Mouse (Mus musculus) heart, postnatal 0 days (tissue): ENCODE data around the gene Pex16.

ENCODE experiments used
- CTCF ChIP-seq: IDR thresholded peaks from 2 replicates; pipeline ENCODE4 v1.5.1; 2016; ENCODE audit warnings: antibody characterized with exemption, control low read depth, low read depth
- EP300 ChIP-seq: IDR thresholded peaks from 2 replicates; pipeline ENCODE4 v1.6.1; 2016; ENCODE audit warnings: antibody characterized with exemption, low read depth

DNA sequence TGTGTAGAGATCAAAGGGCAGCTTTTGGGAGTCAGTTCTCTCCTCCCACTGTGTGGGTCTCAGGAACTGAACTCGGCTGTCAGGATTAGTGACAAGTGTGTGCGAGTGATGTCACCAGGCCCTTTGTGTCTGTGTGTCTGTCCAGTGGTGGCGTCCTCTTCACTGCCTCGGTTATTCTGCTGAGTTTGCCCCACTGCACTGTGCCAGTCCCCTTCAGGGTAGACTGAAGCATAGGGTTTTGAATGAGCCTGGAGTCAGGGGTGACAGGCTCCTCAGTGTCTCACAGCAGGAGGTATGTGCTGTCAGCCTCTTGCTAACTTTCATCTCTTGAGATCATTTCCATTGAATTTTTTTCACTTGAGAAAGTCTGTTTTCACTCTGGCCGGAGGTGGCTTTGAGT, 21.1 kb upstream of the Pex16 start:
- TF ChIP-seq EP300 (no peak), CTCF (no peak)
